9 mouse cellular contexts compared by ENCODE assay signal in the genomic region with DNA sequence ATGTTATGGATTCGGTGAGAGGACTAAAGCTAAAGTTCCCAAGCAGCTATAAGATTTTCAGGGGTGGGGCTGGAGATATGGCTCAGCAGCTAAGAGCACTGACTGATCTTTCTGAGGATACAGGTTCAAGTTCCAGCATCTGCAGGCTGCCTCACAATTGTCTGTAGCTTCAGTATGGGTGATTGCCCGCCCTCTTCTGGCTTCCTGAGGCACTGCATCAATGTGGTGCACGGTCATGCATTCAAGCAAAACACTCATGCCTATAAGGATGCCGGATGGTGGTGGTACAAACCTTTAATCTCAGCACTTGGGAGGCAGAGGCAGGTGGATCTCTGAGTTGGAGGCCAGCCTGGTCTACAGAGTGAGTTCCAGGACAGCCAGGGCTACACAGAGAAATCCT. TPM values are rescaled to one million over a fixed set of nuclear protein-coding genes. Genes with fewer than 3 reads are reported as not detected.
DNase-seq lines count a peak whose midpoint lies in the region; ATAC-seq and TF ChIP-seq lines count a peak whose summit lies in the region.
"Had no signal": no experiment of that assay in that cellular context is flagged by ENCODE, and none has a peak within 500 bp of the region (broad histone marks: within the 10 kb centered on the region; RNA-seq: fewer than 3 reads in every experiment).

No protein-coding gene starts in this region.

- peak; percentile 42; the same call in 1 of the 2 replicates for TF ChIP-seq CTCF in thymus, adult 2 months (IDR thresholded peaks at IDR 0.05; ENCODE audit: borderline replicate concordance, control insufficient read depth, extremely low read depth, insufficient read depth, low read length, poor library complexity)

- no peak overlapping the region for H3K4me2 ChIP-seq in forebrain, embryonic 14.5 days (ENCODE audit: low read length)
- H3K4me2 ChIP-seq in forebrain, embryonic 13.5 days: no peak overlapping the region

- H3K4me1 ChIP-seq in forebrain, embryonic 14.5 days (ENCODE audit: control insufficient read depth, insufficient read depth, low read length): no peaks in the 10 kb centered on the region
- peaks cover 4% of the 10 kb centered on the region; the same call in 1 of the 2 replicates for H3K4me1 ChIP-seq in forebrain, embryonic 13.5 days
- H3K4me1 ChIP-seq in thymus, adult 2 months (replicated peaks; ENCODE audit: control insufficient read depth, insufficient read depth, low read length): no peaks in the 10 kb centered on the region; the same call in 1 of the 2 replicates

- H3K9ac ChIP-seq in forebrain, embryonic 14.5 days (ENCODE audit: low read length): no peak overlapping the region
- no peak overlapping the region for H3K9ac ChIP-seq in forebrain, embryonic 13.5 days

- no peaks in the 10 kb centered on the region for H3K9me3 ChIP-seq in forebrain, embryonic 14.5 days (replicated peaks; ENCODE audit: control insufficient read depth, low read length)
- H3K9me3 ChIP-seq in forebrain, embryonic 13.5 days (replicated peaks): no peaks in the 10 kb centered on the region

- ATAC-seq in forebrain, embryonic 14.5 days: no peak
- ATAC-seq in forebrain, embryonic 13.5 days: no peak

- no peaks in the 10 kb centered on the region for H3K27me3 ChIP-seq in forebrain, embryonic 14.5 days (replicated peaks; ENCODE audit: control insufficient read depth, insufficient read depth, low read length)
- H3K27me3 ChIP-seq in forebrain, embryonic 13.5 days: 0 out of 2 replicates have a peak, but pooled peaks cover 3% of the 10 kb centered on the region
- H3K27me3 ChIP-seq in thymus, adult 2 months (ENCODE audit: control insufficient read depth, insufficient read depth, low read length): no peaks in the 10 kb centered on the region

- no peak for TF ChIP-seq POLR2A in thymus, adult 2 months (IDR thresholded peaks at IDR 0.05; ENCODE audit: control insufficient read depth, extremely low read depth, insufficient read depth, low read length, poor library complexity)

- no peak overlapping the region for H3K4me3 ChIP-seq in forebrain, embryonic 14.5 days (ENCODE audit: low read depth, low read length)
- no peak overlapping the region for H3K4me3 ChIP-seq in forebrain, embryonic 13.5 days
- H3K4me3 ChIP-seq in thymus, adult 2 months (ENCODE audit: control insufficient read depth, insufficient read depth, low read length): no peak overlapping the region

- DNase-seq in forebrain, embryonic 14.5 days (ENCODE audit: low spot score): peak; percentile 76
- peak; percentile 74 for DNase-seq in thymus, adult 2 months
- DNase-seq in thymus, adult 18-20 months: no peak
- peak; percentile 70 to 82 for DNase-seq in cerebellum, postnatal 25 days
- DNase-seq in heart, postnatal 4 days: peak; percentile 72
- peak; percentile 39 to 50 for DNase-seq in lung, adult 18-20 months
- peak; percentile 64 for DNase-seq in right cerebral cortex, postnatal 25 days

- peaks cover 28% of the 10 kb centered on the region for H3K36me3 ChIP-seq in forebrain, embryonic 14.5 days (ENCODE audit: control insufficient read depth, insufficient read depth, low read length)
- H3K36me3 ChIP-seq in forebrain, embryonic 13.5 days (ENCODE audit: poor library complexity, severe bottlenecking): peaks cover 31% of the 10 kb centered on the region
- H3K36me3 ChIP-seq in thymus, adult 2 months (ENCODE audit: control insufficient read depth, insufficient read depth, low read length): no peaks in the 10 kb centered on the region

- 31% methylated on average over 4 of the region's 4 CpGs for WGBS in forebrain, embryonic 14.5 days
- 25% methylated on average over 4 of the region's 4 CpGs for WGBS in forebrain, embryonic 13.5 days
- WGBS in thymus, adult 2 months: 25% methylated on average over 4 of the region's 4 CpGs

- no peak overlapping the region for H3K27ac ChIP-seq in forebrain, embryonic 14.5 days (ENCODE audit: low read depth, low read length)
- no peak overlapping the region for H3K27ac ChIP-seq in forebrain, embryonic 13.5 days
- no peak overlapping the region for H3K27ac ChIP-seq in thymus, adult 2 months (ENCODE audit: control insufficient read depth, insufficient read depth, low read length)

RNA-seq across cellular contexts. Expression of a gene that starts 7.8 kb away (rescaled TPM):
- 0.47 and 0.53 TPM in 2 replicates for polyA plus RNA-seq in forebrain, embryonic 14.5 days (2014; fragmentation: Nextera tagmentation; extraction: Ambion mirVana)
- polyA plus RNA-seq in forebrain, embryonic 13.5 days (2015; fragmentation: Nextera tagmentation; extraction: Ambion mirVana): 0.48 and 0.81 TPM in 2 replicates
- not detected in 2 replicates for polyA plus RNA-seq in thymus, adult 2 months (2012; rRNA removed)
- total RNA-seq in heart, postnatal 4 days (2021): not detected
- total RNA-seq: heart, postnatal 36 days had no signal

RNA-seq across cellular contexts. Expression of a gene that starts 12.0 kb away (rescaled TPM):
- polyA plus RNA-seq in forebrain, embryonic 14.5 days (2014; fragmentation: Nextera tagmentation; extraction: Ambion mirVana): 52.1 and 61.1 TPM in 2 replicates
- 34.6 and 46.7 TPM in 2 replicates for polyA plus RNA-seq in forebrain, embryonic 13.5 days (2015; fragmentation: Nextera tagmentation; extraction: Ambion mirVana)
- polyA plus RNA-seq in thymus, adult 2 months (2012; rRNA removed): 9.1 and 12.6 TPM in 2 replicates
- total RNA-seq in heart, postnatal 4 days (2021): 10 to 100 TPM; 82.4 to 91.9 TPM

RNA-seq across cellular contexts. Expression of a gene that starts 38.7 kb away (rescaled TPM):
- polyA plus RNA-seq in forebrain, embryonic 14.5 days (2014; fragmentation: Nextera tagmentation; extraction: Ambion mirVana): 446 and 480 TPM in 2 replicates
- 545 and 570 TPM in 2 replicates for polyA plus RNA-seq in forebrain, embryonic 13.5 days (2015; fragmentation: Nextera tagmentation; extraction: Ambion mirVana)
- 126 and 169 TPM in 2 replicates for polyA plus RNA-seq in thymus, adult 2 months (2012; rRNA removed)
- total RNA-seq in heart, postnatal 4 days (2021): 100 to 1,000 TPM; 291 to 295 TPM

RNA-seq across cellular contexts. Expression of a gene that starts 45.1 kb away (rescaled TPM):
- 11.8 and 17.2 TPM in 2 replicates for polyA plus RNA-seq in forebrain, embryonic 14.5 days (2014; fragmentation: Nextera tagmentation; extraction: Ambion mirVana)
- 8.2 and 10.3 TPM in 2 replicates for polyA plus RNA-seq in forebrain, embryonic 13.5 days (2015; fragmentation: Nextera tagmentation; extraction: Ambion mirVana)
- polyA plus RNA-seq in thymus, adult 2 months (2012; rRNA removed): 1.5 and 2.3 TPM in 2 replicates
- total RNA-seq in heart, postnatal 4 days (2021): 10 to 100 TPM; 15.2 to 23.1 TPM

RNA-seq across cellular contexts. Expression of a gene that starts 48.7 kb away (rescaled TPM):
- 17.3 and 26.1 TPM in 2 replicates for polyA plus RNA-seq in forebrain, embryonic 14.5 days (2014; fragmentation: Nextera tagmentation; extraction: Ambion mirVana)
- polyA plus RNA-seq in forebrain, embryonic 13.5 days (2015; fragmentation: Nextera tagmentation; extraction: Ambion mirVana): 22.9 and 23.5 TPM in 2 replicates
- 50.0 and 59.1 TPM in 2 replicates for polyA plus RNA-seq in thymus, adult 2 months (2012; rRNA removed)
- total RNA-seq in heart, postnatal 4 days (2021): 1 to 10 TPM; 7.4 to 8.2 TPM

Comparison
In these comparisons a context has a peak if more than half of its experiments do, and no peak if none do; other contexts are left out.
1. DNase-seq: peak in forebrain, embryonic 14.5 days (single experiment), thymus, adult 2 months (single experiment), cerebellum, postnatal 25 days (2 of 2), heart, postnatal 4 days (single experiment), lung, adult 18-20 months (2 of 2) and right cerebral cortex, postnatal 25 days (single experiment); none in thymus, adult 18-20 months (0 of 2).